Mouse (Mus musculus) ES-E14 (cell line): ENCODE results near the gene Cracr2a.
"Not testable (repeated sequence)": the region's sequence is repeated elsewhere in the genome, so short reads cannot be mapped to it uniquely, and the experiment has no call there.

ENCODE experiments used
- CHD2 ChIP-seq: IDR thresholded peaks from 2 replicates; pipeline ENCODE4 v1.6.1; 2014; ENCODE audit warnings: mild to moderate bottlenecking, low read depth, low read length, inconsistent platforms
- HCFC1 ChIP-seq: IDR thresholded peaks from 2 replicates; pipeline ENCODE4 v1.6.1; 2012; ENCODE audit warnings: low read length, inconsistent platforms, borderline replicate concordance; ENCODE audit not compliant: insufficient read depth
- MAFK ChIP-seq: IDR thresholded peaks from 2 replicates; pipeline ENCODE4 v1.6.1; 2014; ENCODE audit warnings: mild to moderate bottlenecking, low read depth, low read length, inconsistent platforms; ENCODE audit not compliant: insufficient read depth
- ZC3H11A ChIP-seq: IDR thresholded peaks from 2 replicates; pipeline ENCODE4 v1.6.1; 2012; ENCODE audit warnings: low read depth, mild to moderate bottlenecking, inconsistent platforms, low read length, borderline replicate concordance
- ZNF384 ChIP-seq: IDR thresholded peaks from 2 replicates; pipeline ENCODE4 v1.6.1; 2012; ENCODE audit warnings: low read depth, low read length, inconsistent platforms

GRCm38 (mm10) chr6:127513776-127514175, 47.4 kb upstream of the Cracr2a start:
- TF ChIP-seq CHD2, ZNF384, MAFK, ZC3H11A, HCFC1: not testable (repeated sequence)
